Mouse (Mus musculus) liver, postnatal 0 days (tissue): Measurements from ENCODE around the gene Apaf1.

Experiments
- CTCF ChIP-seq: sonication (generic); IDR thresholded peaks from 2 replicates; pipeline ENCODE4 v1.5.1; 2016; ENCODE audit warnings: antibody characterized with exemption, low read depth
- EP300 ChIP-seq: IDR thresholded peaks from 2 replicates; pipeline ENCODE4 v1.6.1; 2016; ENCODE audit warnings: antibody characterized with exemption, low read depth, mild to moderate bottlenecking

GRCm38 (mm10) chr10:91102799-91103590 lies 20.4 kb upstream of the Apaf1 start:
- TF ChIP-seq CTCF (no peak), EP300 (no peak)
